Mouse (Mus musculus): ENCODE data around the gene Tmem60. TPM values are rescaled to one million over a fixed set of nuclear protein-coding genes. Genes with fewer than 3 reads are reported as not detected.

The Tmem60 gene
- 8.8 and 9.7 TPM in 2 replicates for total RNA-seq (2017)

DNA sequence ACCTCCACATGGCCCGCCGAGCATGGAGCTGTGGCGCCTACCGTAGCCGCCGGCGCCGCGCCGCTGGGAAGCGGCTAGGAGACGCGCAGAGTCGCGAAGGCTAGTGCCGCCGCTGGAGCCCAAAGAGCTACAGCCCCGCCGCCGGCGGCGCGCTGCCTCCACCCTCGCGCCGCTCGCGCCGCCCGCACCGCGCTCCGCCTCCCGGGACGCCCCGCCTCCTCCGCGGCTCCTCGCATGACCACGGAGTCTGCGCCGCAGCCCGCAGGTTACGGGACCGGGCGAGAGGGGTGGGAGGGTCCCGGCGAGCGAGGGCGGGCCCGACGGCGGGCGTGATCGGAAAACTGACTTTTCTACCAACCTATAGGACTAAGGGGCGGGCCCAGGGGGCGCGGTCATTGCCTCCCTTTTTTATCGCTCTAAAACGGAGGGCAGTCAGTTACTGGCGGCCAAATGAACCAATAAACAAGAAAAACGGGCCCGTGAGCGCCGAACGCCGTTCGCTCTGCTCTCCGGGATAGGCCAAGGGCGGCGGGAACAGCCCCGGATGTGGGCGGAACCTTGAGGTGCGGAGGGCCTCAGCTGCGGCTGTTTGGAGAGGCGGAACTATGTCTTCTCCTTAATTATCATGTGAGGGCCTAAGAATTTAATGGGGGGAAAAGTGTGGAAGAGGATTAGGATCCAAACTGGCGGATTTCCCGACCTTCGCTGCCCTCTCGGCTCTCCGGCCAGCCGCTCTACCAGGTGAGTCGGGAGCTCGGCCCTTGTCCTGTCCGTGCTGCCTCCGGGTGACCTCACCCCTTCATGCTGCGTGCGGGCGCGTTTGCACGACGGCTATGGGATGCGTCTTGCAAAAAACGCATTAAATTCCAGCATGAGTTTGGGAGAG lies at the start of gene Tmem60, which contains the start of gene Phtf2:
Gene Tmem60, plus strand, starts transcription at position 277 of the 886 bp plus-strand sequence.
Gene Phtf2, minus strand, starts transcription at position 210 of the 886 bp plus-strand sequence.
- peak; percentile 92 for ATAC-seq (ENCODE audit: extremely low read depth, insufficient number of reproducible peaks, low FRiP score, poor library complexity, severe bottlenecking)

DNA sequence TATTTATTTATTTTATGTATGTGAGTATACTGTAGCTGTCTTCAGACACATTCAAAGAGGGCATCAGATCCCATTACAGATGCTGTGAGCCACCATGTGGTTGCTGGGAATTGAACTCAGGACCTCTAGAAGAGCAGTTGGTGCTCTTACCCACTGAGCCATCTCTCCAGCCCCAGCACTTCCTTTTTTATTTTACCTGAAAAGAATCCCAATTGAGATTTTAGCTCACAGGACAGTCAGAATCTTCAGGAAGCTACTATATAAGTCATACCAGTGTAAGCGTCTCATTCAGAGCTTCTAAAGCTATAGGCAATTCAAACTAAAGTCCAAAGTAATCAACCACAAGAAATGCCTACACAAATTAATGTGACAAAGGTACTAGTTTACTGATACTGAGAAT lies 47.6 kb upstream of the Tmem60 start:
- no peak for ATAC-seq (ENCODE audit: extremely low read depth, insufficient number of reproducible peaks, low FRiP score, poor library complexity, severe bottlenecking)

DNA sequence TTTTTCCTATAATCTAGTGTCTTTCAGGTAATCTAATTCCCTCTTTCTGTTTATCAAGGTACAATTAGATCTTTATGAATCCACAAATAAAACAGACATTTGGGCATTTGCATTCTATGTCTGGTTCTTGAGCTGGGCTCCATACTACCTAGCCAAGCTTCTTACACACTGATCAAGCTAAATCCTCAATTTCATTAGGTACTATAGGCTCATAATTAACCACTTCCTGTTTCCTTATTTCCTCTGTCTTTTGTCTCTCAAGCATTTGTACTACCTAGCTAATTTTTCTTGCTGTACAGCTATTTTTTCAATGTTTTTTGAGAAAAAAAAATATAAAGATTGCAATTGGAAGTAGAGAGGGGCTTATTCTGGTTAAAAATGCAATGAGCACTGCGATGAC lies 44.9 kb upstream of the Tmem60 start:
- ATAC-seq (ENCODE audit: extremely low read depth, insufficient number of reproducible peaks, low FRiP score, poor library complexity, severe bottlenecking), result no peak

DNA sequence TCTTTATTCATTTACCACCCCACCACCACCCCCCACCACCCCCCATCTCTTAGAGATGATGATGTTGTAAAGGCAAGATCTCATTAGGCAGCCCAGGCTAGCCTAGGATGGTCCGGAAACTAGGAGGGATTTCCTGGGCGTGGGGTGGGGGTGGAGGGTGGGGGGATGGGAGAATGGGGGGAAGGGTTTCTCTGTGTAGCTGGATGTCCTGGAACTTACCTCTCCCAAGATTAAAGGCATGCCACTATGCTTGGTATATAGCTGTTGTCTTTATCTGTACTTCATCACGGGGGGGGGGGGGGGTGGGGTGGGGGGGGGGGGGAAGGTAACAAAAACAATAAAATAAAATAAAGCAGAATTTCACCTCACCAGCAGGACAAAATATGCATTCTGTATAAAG lies 38.6 kb upstream of the Tmem60 start:
- ATAC-seq (ENCODE audit: extremely low read depth, insufficient number of reproducible peaks, low FRiP score, poor library complexity, severe bottlenecking), result no peak

DNA sequence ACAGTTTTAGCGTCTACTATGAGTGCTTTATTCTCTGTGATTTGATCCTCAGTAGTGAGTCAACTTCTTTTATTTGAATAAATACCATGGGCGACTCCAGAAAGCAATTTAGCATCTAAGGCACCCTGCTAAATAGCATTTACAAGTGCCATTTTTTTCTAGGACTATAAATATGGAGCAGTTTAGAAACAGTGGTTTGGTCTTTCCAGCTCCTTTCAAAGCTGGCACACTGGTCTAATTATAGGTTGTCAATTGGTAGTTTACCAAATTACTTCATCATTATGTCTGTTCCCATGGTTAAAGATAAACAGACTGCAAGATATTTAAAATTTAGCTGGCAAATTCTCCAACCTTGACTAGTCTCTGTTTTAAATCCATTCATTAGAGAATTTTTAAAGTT lies 38.2 kb upstream of the Tmem60 start:
- ATAC-seq (ENCODE audit: extremely low read depth, insufficient number of reproducible peaks, low FRiP score, poor library complexity, severe bottlenecking), result no peak

DNA sequence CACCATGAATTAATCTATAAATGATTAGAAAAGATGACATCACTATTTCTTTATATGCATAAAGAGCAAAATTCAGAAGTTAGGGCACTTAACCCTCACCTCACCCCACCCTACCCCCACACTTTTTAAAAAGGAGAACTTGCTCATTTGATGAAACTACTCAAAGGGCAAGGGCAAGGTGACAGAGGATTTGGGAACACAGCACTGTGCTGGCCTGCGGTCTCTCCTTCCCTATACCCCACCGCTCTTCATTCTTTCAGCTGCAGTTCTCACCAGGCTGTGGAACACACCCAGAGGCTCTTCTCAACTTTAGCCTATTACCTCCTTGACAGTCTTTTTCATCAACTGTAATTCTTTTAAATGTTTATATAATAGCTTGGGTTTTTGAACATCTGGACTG lies 35.0 kb upstream of the Tmem60 start:
- ATAC-seq (ENCODE audit: extremely low read depth, insufficient number of reproducible peaks, low FRiP score, poor library complexity, severe bottlenecking), result no peak

DNA sequence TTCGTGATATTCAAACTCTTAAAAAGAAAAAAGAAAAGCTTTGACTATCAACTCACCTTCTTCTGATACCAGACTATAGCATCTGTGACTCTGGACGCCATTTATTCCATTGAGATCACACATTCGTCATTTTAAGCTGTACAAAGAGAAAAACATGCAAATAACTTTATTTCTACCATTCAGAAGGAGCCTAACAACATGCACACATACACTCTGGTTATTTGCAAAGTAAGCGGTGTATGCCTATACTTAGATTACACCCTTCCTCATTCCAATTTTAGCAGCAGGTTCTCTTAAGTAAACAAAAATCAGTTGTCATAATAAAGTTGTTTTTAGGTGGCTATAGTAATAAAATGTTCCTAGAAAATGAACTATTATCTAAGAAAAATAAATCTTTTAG lies 26.9 kb upstream of the Tmem60 start:
- peak; percentile 77; the same call in 1 of the 2 replicates for ATAC-seq (ENCODE audit: extremely low read depth, insufficient number of reproducible peaks, low FRiP score, poor library complexity, severe bottlenecking)

DNA sequence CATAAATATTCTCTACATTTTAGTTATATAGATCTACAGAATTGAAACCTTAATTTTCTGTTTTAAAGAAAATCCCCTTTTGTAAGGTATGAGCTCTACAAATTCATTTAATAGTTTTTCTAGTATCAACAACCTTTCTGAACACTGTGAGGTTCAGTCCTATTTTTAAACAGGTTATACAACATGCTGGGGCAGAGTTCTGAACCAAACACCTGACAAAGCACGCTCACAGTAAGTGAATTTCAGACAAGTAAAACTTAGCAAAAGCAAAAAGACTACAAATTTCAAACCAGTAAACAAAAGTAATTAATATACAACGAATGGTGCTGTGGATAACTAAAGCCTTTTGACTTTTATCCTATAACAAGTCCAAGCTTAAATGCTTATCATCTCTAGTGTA lies 23.6 kb upstream of the Tmem60 start:
- ATAC-seq (ENCODE audit: extremely low read depth, insufficient number of reproducible peaks, low FRiP score, poor library complexity, severe bottlenecking), result no peak

DNA sequence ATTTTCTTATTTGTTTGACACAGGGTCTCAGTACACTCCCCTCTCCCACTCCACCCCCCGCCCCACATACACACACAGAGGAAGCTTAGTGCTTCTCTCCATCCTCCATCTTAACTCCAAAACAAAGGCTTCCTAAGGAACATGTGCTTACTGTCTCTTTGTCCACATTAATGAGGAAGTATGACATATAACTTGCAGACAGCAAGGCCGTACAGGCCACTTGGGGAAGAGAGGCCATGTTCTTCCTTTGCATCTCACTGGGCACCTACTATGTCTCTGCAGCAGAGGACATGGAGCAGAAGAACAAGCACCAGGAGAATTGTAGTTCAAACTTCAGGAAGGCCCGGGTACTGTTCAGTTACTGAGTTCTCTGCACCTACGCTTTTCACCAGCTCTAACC lies 21.4 kb upstream of the Tmem60 start:
- peak; percentile 23; the same call in 1 of the 2 replicates for ATAC-seq (ENCODE audit: extremely low read depth, insufficient number of reproducible peaks, low FRiP score, poor library complexity, severe bottlenecking)

DNA sequence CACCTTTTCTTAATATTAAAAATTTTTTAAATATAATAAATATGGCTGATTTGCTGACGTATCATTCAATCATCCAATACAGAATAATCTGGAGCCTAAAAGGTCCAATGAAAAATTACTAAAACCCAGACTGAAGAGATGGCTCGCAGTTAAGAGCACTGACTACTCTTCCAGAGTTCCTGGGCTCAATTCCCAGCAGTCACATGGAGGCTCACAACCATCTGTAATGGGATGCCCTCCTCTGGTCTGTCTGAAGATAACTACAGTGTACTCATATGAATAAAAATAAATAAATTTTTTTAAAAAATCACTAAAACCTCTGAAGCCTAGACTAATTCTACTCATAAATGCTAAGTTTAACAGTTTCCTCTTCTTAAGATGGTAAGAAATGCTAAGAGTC lies 20.1 kb upstream of the Tmem60 start:
- no peak for ATAC-seq (ENCODE audit: extremely low read depth, insufficient number of reproducible peaks, low FRiP score, poor library complexity, severe bottlenecking)

DNA sequence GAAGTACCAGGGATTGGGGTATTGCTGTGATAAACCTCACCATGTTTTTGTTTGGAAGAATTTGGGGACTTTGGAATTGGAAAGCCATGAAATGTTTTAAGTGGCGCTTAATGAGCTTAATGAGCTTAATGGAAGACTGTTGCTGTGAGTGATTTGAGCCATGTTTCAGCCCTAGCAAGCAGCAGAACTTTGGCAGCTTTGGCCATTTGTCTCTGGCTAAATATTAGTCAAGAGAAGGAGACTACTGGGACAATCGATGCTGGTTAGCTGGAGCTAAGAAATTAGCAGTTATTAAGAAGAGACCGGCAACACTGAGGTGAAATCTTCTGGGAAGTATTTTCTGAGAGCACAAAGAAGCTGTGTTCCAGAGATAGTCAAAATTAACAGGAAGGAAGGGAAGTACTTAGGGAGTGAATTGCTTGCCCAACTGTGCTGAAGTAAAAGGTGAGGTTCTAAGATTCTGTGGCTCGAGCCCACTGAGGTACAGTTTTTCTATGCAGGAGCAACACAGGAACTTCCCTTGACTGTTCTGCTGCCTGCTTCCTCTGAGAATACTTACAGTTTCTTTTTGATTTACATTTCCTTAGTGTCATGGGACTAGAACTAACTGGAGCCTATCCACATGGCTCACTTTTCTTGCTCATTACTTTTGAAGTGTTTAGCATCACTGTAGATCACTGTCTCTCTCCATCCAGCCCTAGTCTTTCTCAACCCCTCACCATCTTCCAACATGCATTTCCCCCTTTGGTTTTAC lies 17.6 kb upstream of the Tmem60 start:
- peak; percentile 62 for ATAC-seq (ENCODE audit: extremely low read depth, insufficient number of reproducible peaks, low FRiP score, poor library complexity, severe bottlenecking)

DNA sequence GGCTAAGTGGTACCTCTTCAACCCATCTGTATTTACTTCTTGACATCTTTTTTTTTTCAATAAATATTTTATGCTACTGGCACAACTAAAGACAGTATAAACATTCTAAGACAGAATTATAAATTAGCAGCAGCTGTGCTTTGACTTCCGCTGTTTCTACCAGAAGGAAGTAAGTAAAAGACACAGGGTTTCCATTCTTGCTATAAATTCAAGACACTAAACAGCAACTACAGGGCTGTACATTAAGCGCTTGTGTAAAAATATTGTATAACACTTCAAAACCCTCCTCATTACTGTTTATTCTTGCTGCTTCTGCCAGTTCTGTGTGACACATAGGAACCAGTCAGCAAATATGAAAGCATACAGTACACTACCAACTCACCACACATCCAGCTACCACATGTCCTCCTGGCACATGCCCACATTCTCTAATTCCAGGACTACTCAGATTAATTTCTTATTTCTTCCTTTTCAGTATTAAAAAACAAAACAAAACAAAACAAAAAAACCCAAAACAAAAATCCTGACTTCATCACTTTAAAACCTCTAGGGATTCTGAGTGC lies 16.7 kb upstream of the Tmem60 start:
- no peak for ATAC-seq (ENCODE audit: extremely low read depth, insufficient number of reproducible peaks, low FRiP score, poor library complexity, severe bottlenecking)

DNA sequence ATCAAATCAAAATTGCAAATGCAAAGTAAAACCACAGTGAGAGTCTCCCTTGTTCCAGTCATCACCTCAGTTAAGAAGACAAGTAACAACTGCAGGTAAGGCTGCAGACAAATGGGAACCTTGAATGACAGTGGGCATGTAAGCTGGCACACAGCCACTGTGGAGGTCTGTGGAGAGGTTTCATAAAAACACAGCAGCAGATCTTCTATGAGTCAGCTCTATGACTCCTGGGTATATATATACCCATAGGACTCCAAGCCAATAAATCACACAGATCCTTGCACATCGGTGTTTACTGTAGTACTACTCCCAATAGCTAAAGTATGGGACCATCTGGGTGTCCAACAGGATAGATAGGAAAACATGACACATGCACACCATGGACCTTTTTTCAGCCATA lies 8.8 kb upstream of the Tmem60 start:
- ATAC-seq (ENCODE audit: extremely low read depth, insufficient number of reproducible peaks, low FRiP score, poor library complexity, severe bottlenecking), result no peak

DNA sequence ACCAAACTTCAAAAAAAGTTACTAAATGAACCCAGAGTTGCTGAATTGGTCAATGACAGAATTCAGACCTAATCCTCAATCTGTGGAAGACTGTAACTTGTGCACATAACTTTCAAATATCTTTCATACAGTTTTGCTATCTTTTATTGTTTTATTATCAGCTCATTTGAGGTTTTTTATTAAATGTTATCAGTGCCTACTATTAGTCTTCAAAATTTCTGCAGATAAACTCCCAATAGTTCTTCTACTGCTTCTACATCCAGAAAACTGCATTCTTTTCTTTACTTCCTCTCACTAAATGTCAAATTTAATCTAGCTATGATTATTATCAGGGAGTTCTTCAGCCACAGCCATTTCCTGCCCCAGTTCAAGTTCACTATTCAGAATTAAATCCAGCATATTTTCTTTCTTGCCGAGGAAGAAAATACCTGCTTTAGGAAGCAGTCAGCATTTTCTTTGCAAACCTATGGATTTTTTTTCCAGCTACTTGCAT lies 5.0 kb upstream of the Tmem60 start:
- ATAC-seq (ENCODE audit: extremely low read depth, insufficient number of reproducible peaks, low FRiP score, poor library complexity, severe bottlenecking), result no peak

DNA sequence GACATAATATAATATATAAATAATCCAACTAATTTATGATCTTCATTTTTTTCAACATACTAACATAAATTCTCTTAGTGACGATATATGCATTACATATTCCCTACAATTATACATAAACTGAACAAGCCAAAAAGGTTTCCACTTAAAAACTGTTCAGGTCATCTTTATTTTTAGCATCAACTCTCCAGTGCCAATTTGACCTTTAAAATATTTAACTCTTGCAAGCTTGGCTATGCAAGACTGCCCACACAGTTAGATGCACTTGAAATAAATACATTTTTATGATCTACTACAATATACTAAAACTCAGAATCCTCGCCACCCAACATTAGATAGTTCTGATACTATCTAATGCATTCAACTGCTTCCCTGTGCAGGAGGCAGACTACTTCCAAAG lies 1.6 kb upstream of the Tmem60 start:
- ATAC-seq (ENCODE audit: extremely low read depth, insufficient number of reproducible peaks, low FRiP score, poor library complexity, severe bottlenecking), result no peak

DNA sequence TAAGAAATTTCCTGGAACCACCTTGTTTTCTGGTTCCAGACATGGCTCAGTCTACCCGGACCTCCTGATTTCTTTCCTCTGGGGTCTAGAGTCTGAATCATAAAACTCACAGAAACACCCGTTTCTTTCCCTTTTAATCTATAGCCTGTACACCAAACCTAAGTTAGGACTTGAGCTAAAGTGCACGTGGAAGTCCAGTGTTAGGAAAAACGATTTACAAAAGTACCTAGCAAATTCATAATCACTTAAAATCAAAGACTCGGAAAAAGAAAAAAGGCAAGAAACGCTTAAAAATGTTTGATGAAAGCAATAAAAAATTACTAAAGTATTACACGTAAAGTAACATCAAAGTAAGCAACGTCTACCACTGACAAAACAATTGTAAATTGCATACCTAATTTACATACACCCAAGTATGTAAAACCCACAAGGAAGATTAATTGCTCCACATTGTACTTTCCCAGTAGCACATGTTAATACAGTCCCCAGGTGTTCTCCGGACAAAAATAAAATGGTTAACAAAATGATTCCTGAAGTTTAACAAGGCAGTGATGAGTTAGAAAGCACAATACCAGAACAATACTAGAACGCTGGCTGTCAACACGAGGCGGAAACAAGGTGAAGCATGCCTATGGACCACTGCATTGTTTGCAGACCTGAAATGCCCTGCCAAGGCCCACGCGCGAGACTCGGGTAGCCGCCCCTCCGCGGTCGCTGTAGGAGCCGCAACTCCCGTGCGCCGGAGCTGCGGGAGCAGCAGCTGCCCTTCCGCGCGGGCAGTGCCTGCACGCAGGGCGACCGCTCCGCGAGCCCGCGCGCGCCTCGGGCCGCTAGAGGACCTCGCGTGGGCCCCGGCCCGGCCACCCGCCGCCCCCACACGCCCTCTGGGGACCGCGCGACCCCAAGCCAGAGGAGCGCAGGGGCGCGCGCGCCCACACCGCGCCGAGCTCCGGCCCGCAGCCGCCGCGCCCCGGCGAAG lies 905 bp upstream of the Tmem60 start:
- ATAC-seq (ENCODE audit: extremely low read depth, insufficient number of reproducible peaks, low FRiP score, poor library complexity, severe bottlenecking), result no peak

DNA sequence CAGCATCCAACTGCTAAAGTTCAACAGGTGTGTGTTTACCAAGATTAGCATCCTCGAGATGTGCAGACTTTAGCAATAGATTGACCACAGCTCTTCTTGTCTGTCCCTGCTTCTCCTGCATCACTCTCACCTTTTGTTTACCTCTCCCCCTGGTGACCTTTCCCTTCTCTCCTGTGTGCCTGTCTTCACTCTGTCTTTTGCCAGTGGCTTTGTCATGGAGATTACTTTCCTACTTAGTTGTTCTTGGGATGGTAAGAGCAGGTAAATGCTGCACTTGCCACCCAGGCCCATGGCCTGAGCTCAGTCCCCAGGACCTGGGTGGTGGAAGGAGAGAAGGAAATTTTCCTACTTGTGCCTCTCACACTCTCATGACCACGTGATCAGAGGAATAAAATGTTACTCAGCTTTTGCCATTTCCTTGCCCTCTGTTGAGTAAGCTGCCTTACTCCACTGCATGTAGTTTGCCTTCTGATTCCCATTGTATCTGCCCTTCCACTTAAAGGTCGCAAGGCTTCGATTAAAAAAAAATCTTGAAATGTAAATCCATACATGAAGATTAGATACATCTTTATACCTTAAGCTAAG lies 2.1 kb downstream of the Tmem60 start:
- no peak for ATAC-seq (ENCODE audit: extremely low read depth, insufficient number of reproducible peaks, low FRiP score, poor library complexity, severe bottlenecking)

DNA sequence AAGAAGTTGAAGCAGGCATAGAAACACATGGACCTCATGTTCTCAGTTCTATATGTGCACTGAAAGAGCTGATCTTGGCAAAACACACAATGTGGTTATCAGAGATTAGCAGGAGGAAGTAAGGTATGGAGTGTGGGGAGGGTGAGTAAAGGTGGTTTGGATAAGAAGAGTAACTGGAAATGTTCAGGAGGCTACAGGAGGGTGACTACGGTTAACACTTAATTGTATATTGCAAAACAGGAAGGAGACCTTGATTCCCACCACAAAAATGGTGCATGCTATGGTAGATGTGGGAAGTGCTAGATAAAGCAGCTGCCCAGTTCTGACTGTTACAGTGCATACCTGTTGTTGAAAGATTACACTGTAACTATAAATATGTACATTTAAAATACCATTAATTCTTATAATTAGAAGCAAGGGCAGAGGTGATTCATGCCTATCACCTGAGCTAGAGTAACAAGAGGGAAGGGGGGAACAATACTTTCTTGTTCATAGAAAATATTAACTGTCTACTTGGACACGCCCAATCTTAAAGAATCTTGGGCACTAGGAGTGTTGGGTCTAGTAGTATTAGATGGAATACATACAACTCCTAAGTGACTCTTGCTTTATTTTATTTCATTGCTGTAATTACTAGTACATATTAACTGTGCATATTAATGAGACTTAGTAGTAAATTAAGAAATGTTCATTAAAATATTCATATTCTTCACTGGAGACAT lies 15.6 kb downstream of the Tmem60 start:
- no peak for ATAC-seq (ENCODE audit: extremely low read depth, insufficient number of reproducible peaks, low FRiP score, poor library complexity, severe bottlenecking)

Data from neutrophil, adult 5-6 weeks (primary cell).